Mouse (Mus musculus): ENCODE results near the gene Tbccd1.

Tbccd1 gene

DNA sequence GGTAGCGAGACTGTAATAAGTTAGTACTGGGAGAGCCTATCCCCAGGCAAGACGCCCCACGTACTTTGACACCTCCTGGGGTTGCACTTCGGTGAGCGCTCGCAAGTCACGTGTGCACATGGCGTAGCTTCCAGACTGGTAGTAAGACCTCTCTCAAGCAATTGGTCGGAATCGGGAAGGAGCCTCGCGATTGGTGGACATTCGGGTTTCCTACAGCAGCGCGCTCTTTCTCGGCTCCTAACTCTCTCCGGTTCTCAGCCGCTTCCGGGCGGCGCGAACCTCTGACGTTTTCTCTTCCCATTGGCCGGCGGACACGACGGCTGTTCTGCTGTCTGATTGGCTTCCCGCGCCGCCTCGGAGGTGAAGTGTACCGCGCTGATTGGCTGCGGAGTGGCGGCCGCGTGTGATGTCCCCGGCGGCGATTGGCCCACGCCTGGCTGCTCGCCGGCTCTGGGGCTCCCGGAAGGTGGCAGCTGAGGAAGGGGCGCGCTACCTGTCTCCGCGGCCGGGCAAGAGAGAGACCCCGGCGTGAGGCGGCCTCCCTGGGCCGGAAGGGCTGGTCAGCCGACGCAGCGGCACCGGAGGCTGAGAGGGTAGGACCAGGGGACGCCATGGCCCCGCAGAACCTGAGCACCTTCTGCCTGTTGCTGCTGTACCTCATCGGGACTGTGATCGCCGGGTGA, at the start of gene Tbccd1, which contains the start of gene Dnajb11:
Gene Tbccd1, minus strand, starts transcription at position 239 of the 683 bp plus-strand sequence.
Gene Dnajb11, plus strand, starts transcription at position 415 of the 683 bp plus-strand sequence.
- DNase-seq (ENCODE audit: low read depth, low spot score) = peak; percentile 99

DNA sequence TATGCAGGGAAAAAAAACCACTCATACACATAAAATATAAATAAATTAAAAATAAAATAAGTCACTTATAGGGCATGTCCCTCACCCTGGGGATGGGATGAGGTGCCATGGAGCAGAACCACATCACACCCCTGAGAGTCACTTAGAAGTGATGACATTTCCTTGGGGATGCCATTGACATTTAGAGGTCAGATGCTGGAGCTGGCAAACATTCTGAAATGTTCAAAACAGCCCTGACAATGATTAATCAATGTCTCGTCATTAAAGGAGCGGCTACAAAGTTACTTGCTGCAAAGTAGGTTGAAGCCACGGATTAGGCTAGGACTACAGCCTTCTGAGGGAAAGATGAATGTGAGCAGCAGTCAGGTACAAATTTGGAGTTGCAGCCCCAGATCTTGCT, 43.9 kb upstream of the Tbccd1 start:
- no peak for DNase-seq (ENCODE audit: low read depth, low spot score)

DNA sequence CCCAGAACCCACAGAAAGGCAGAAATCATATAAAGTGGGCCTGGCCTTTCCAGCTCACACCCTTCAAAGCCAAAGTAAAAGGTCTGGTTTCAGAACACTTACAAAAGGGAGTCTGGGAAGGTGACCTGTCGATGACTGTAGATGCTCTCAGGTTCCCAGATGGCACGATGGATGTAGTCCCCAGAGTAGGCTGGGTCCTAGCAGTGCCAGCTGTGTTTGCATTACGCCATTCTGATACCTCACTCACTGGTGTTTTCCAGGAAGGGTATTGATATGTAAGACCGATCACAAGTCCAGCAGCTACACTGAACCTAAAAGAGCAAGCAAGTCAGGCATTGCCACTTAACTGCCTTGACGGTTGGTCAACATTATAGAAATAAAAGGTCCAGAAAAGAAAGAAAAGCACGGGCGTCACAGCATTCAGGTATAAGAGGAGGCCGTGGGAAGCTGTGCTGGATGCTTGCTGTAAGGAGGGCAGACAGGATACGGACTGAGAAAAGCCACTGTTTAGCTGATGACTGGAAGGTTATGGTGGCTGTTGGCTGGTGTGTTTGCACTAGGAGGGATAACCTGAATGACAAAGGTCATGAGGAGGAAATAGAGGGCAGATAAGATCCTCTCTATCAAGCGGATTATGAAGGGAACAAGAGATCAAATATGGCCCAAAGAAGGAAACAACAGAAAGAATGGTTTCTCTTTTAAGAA, 42.5 kb upstream of the Tbccd1 start:
- DNase-seq (ENCODE audit: low read depth, low spot score) = no peak

DNA sequence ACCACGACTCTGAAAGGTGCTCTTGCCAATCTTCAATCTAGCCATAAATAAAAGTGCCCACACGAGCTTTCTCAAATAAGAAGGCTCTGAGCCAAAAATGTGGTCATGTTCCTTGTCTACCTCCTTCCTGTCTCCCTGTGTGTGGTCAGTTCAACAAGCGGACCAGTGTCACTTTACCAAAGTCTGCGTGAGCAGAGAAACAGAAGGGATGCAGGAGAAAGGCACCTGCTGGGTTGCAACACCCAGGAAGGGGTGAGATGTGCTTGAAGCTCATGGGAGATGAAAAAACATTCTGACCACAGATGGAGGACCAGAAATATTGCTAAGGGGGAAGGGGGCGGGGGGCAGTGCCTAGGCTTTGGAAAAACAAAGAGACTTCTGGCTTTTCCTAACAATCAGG, 41.9 kb upstream of the Tbccd1 start:
- no peak for DNase-seq (ENCODE audit: low read depth, low spot score)

DNA sequence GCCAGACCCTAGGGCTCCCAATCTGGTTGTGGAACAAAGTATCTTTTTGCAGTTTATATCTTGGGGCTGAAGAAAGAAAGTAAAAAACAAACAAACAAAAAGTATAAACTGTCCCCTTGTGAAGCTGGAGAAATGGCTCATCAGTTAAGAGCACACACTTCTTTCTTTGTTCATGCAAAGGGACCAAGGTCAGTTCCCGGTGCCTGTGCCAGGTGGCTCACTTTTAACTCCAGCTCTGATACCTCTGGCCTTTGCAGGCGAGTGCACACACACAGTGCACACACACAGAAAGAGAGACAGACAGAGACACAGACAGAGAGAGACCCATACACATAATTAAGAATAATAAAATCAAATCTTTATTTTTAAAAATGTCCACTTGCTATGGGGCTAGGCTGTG, 39.1 kb upstream of the Tbccd1 start:
- DNase-seq (ENCODE audit: low read depth, low spot score) = no peak

DNA sequence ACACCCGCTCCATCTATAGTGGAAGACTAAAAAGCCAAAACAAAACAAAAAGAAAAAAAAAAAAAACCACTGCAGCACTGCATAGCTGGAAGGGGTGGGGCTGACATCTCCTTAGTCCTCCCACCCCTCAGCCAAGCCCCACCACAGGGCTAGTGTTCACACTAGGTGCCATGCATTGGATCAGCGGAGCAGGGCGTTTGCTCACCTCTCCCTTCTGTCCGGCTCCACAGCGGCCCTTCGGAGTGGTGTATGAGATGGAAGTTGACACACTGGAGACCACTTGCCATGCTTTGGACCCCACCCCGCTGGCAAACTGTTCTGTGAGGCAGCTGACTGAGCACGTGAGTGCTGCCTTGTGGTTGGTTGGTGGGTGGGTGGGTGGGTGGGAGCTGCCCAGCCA, 36.6 kb upstream of the Tbccd1 start:
- peak; percentile 39 for DNase-seq (ENCODE audit: low read depth, low spot score)

DNA sequence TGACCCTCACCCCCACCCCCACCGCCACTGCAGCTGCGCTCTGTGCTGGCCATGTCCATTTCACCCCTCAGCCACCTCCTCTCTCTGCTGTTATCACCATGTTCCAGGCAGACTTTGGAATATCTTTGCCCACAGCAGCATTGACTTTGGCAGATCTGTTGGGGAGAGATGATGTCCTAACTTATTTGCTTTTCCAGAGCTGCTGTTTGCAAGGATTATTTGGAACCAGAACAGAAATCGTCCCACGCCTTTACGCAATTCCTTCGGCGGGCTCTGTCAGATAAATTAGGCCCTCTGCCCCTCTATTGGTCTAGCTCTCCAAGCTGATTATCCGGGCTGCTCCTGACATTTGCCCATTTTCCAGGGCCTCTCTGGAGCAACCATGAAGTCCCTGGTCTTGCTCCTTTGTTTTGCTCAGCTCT, 34.3 kb upstream of the Tbccd1 start:
- DNase-seq (ENCODE audit: low read depth, low spot score) = no peak

DNA sequence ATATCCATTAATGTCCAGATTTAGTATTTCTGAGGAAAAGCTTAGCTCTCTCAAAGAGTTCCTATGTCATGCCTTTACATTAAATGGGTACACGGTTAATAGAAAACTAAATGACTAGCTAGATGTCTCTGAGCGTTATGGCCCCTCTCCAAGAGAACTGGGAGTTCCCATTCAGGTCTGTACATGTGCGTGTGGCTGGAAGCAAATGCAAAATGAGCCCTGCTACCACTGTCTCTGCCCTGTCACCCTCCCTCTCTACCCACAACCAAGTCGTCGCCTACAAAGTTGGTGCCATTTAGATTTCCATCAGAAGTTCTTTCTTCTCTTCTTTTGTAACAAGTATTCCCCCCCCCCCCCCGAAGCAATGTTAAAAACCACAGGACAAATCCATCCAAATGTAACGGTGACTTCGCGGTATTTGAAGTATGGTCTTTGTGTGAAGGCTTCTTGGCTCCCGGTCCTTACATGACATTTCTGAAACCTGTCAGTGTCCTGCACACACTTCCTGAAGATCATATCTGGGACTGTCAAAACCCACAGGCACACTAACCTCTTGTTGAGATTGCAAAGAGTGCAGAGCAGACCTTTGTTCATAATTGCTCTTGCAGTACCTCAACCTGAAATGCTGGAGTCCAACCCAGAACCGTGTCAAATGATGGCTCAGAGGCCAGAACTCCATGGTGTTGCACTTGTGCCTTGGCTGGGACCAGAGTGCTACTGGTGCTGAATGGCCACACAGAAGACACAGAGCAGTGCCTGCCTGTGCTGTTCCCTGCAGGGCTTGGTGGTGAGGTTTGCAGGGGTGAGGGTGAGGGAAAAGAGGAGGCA, 33.4 kb upstream of the Tbccd1 start, which contains the start of gene Ahsg:
Gene Ahsg, plus strand, starts transcription at position 595 of the 828 bp plus-strand sequence.
- DNase-seq (ENCODE audit: low read depth, low spot score) = no peak

DNA sequence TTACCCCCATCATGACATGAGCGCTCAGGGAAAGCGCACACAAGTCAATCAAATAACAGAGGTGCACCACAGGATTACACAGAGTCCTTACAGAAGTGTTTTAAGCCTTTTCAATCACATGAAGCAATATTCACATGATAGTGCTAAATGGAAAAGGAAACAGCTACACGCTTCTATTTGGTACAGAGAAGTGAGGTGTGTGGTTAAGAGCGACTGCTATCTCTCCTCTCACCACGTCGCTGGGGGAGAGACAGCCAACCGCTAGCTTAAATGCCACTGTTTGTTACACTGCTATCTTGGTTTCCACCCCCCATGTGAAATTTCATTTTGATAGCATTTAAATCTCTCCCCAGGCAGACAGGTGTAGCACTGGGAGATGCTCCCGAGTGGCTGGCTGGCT, 32.2 kb upstream of the Tbccd1 start:
- no peak for DNase-seq (ENCODE audit: low read depth, low spot score)

DNA sequence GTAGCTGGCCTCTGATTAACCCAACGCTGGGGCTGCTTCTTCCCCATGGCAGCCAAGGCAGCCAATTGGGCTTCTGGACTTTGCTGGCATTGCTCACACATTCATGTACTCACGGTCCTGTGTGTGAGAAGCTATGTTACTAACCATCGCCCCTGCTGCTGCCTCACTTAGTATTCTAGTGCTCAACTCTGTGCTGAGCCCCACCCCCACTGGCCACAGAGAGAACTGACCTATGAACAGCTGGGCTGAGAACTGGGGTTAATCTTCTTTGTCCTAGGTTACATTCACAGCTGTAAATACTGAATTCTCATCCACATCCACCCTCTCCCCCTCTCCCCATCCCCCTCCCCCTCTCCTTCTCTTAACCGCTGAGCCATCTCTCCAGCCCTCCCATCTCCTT, 31.4 kb upstream of the Tbccd1 start:
- DNase-seq (ENCODE audit: low read depth, low spot score) = no peak

DNA sequence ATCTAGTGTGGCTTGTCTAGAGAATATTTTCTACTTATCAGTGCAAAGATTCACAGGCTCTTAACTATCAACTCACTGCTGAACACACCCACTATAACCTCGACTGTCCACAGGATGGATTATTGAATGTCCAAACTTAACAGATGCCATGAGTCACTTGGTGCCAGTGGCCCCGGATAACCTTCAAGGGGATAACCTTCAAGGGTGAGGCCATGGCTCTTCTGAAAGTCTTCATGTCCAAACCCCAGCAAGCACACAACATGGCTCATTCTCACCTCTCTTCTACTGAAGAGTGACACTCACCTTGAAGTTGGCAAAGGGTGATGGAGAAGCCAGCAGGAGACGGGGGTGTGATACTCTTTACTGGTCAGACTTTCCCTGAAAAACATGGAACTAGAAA, 29.3 kb upstream of the Tbccd1 start:
- no peak for DNase-seq (ENCODE audit: low read depth, low spot score)

DNA sequence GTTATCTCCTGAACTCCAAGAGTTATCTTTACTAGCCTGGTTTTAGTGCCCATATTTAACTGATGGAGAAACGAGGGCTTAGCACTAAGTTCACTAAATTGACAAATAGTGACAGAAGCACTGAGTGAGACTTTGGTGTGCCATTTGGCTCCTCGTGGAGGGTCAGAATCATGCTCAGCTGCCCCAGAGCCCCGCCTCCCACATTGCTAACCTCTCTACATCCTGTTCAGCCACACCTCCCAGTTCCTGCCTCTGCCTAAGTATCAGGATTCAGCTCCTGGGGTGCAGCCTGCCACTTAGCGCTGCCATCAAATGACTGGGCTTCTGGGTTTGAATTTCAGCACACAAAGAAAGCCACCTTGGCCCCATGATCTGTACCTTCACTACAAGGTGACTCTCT, 27.9 kb upstream of the Tbccd1 start:
- DNase-seq (ENCODE audit: low read depth, low spot score) = no peak

DNA sequence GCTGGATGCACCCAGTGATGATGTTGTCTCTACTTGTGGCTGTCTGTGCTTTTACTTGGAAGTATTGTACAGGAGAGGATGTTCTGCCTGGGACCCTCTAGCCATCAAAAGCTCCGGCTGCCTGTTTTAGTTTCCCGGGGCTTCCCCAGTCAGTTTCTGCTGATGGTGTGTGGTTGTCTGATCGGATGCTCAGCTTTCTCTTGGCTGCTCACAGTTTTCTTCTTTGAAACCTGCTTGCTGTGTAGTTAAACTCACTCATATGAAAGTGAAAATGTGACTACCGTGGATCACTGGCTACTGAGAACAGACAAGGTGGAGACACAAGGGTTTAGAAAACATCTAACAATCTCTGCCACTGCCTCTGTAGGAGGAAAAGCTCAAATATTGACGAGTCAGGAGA, 26.0 kb upstream of the Tbccd1 start:
- no peak for DNase-seq (ENCODE audit: low read depth, low spot score)

DNA sequence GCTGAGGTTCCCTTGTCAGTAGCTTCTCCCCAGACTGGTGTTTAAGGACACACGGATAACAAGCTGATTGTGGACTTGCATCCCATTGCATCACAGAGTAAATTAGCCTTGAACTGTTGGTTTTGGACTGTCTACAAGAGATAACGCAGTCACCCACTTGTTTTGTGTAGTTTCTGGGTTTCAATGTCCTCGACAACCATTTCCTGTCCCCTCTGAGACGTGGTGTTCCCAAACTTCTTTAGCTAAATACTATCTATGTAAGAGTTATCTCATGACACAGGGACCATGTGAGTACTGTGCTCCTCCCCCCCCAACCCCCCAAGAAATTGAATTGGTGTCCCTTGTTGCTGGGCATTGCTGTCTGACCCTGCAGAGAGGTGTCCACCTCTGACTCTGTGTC, 24.0 kb upstream of the Tbccd1 start:
- DNase-seq (ENCODE audit: low read depth, low spot score) = no peak

DNA sequence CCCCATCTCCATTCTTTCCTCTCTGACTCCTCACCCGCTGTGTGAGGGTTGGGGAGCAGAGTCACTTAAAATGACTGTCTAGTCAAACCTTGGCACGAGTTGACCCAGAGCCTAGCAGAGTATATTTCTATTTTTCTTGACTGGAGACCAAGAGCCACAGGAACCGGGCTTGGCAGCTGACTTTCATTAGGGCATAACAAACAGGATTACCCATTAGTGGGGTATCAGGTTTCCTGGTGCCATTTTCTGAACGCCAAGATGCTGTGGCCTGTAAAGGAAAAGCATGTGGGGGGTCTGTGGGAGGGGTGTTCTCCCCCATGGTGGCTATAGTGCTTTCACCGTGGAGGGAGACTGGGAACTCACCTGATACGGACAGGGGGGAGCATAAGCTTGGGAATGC, 23.4 kb upstream of the Tbccd1 start:
- no peak for DNase-seq (ENCODE audit: low read depth, low spot score)

DNA sequence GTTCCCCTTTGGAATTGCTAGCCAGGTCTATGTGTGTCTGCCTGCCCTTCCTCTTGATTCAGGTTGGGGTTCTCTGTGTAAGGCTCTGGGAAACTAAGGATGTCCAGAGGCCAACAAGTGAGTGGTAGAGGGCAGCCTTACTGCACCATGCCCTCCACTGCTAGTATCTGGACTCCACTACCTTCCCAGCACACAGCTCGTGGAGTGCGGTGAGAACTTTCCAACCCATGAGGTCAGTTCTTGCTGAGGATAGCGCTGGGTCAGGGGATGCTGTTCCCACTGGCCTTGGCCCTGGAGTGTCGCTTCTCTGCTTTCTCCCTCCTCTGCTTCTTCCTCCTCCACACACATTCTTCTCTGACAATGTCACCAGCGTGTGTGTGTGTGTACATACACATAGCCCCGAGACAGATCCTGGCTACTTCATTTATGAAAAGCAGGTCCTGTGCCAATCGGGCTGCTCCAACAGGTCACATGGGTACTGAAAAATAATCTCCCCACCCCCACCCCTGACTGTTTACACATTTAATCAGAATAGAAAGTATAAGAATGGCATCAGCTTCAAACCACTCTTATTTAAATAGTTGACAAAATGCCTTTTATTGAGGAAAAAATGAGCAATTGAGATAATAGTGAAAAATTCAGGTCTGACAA, 22.6 kb upstream of the Tbccd1 start:
- DNase-seq (ENCODE audit: low read depth, low spot score) = no peak

DNA sequence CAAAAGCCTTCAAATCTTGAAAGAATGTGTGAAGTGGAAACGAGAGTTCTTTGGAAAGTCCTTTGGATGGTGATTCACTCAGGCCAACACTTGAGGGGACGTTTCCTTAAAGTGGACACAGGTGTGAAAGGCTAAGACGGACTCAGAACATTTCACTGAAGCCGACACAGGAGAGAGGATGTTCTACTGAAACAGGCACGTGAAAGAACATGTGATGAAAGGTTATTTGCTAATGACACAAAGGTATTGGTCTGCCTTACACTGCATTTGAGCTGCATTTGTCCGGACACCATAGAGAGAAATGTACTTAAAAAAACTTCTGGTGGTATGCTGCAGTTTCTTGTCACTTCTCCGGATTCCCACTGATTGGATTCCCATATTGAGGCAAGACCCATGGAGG, 21.2 kb upstream of the Tbccd1 start:
- DNase-seq (ENCODE audit: low read depth, low spot score) = no peak

DNA sequence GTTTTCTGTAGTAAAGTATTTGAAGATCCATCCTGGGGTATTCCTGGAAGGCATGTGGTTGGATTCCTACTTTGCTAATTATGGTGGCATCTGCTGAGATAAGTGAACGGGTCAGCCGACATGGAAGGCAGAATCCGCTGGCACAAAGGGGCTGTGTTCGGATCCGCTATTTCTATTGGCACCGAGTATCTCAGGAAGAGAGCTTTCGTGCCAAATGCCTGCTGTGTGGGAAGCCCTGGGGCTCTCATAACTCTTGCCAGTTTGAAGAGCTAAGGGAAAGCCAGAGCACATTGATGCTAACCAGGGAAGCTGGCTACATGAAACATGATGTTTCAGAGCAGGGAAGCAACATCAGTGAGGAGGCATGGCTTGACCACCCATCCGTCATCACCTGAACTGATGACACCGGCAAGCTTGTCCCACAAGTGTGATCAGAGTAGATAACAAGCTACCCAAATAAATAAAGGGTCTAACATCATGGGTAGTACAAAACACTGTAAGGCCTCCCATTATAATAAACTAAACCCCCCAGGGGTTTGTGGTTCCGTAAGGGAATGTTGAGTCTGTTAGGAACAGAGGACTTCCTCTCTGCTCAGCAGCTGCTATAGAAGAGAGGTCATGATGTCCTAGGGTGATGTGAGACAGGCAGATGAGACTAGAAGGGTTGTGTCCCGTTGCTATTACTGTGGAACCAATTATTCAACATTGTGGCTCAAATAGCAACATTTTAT, 20.4 kb upstream of the Tbccd1 start:
- no peak for DNase-seq (ENCODE audit: low read depth, low spot score)

DNA sequence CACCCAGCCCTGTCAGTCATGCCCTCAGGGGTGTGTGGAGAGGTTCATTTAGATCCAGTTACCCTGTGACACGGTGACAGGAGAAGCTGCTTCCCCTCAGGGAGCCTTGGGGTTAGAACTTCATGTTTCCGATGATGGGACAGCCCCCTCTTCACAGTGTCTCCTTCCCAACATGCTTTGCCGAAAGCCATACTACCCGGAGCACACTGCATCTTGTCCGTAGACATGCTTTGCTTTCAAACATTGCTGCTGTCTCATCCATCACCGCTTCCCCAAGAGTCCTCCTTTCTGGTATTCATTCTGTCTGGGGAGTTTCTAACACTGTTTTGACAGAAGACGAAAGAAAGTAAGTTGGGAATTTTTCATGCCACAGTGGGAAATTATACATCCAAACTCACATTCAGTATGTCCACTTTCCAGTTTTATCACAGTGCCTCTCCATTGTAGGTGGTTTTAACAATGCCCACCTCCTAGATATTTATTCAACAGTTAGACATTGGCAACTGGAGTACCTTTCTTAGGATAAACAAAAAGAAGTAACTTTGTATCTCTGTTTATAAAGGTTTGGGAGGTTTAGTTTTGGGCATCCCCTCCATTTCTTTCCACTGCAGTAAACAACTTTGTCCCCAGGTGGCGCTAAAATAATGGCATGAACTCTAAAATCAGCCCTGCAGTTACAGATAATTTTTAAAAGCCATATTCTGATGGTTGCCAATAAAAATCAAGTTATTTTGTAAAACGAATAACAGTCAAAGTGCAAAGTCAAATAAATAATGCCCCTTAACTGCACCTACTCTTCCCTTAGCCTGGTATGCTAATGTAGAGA, 19.0 kb upstream of the Tbccd1 start:
- no peak for DNase-seq (ENCODE audit: low read depth, low spot score)

DNA sequence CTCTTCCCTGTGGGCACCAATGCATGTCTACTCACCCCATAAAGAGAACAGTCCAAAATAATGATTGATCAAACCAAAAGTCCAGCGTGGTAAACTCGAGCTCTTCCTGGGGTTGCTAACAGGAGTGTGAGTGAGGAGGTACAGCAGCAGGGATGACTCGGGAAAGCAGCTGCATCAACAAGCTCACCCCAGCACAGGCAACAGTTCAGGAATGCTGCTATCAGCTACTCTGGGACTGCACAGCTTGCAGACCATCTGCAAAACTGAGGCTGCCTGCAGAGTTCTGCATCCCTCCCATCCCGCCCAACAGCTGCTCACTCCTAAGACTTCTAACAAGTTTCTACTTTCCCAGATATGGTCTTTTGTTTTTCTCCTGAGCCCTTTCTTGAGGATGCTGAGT, 15.9 kb upstream of the Tbccd1 start:
- DNase-seq (ENCODE audit: low read depth, low spot score) = no peak

Measured in ES-CJ7 (cell line).